Mouse (Mus musculus) urinary bladder, postnatal 14 days (tissue): ENCODE measurements around the gene Rhebl1.

ENCODE experiments used
- DNase-seq: peaks from one replicate; pipeline ENCODE4 v3.0.0; 2021; ENCODE audit warnings: low spot score

Gene Rhebl1

GRCm38 (mm10) chr15:98914903-98915302, 20.6 kb upstream of the Rhebl1 start:
- no peak for DNase-seq

DNA sequence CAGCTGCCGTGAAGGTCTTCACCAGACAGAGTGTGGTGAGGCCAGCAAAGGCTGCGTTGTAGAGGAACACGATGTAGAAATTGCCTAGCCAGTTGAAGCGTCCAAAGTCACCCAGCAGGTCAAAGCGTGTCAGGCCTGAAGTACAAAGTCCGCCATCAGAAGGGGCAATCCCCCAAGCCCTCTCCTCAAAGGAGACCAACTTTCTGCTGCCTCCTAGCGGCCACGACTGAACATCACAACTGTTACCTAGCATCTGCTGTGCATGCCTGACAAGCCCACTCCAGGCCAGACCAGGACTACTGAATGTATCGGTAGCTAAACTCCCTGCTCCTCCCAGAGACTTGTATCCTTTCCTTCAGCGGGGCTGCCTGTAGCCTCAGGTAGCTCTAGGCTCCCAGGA, 10.4 kb upstream of the Rhebl1 start:
- no peak for DNase-seq

DNA sequence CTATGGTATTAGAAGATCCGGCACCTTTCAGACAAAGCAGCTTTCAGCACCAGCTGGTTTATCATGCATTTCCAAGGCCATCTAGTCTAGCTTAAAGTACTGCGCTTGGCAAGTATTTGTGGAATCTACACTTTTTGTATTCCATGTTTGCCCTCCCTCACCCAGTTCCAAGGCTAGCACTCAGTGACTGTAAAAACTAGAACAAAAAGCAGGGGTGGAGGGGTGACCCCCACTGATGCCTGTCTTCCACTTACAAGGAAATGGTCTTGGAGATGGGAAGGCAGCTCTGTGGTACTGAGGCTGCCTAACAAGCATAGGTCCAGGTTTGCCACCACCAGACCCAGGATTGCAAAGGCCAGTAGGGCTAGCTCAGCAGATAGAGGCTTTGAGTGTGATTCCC, 8.3 kb upstream of the Rhebl1 start:
- DNase-seq, result no peak

DNA sequence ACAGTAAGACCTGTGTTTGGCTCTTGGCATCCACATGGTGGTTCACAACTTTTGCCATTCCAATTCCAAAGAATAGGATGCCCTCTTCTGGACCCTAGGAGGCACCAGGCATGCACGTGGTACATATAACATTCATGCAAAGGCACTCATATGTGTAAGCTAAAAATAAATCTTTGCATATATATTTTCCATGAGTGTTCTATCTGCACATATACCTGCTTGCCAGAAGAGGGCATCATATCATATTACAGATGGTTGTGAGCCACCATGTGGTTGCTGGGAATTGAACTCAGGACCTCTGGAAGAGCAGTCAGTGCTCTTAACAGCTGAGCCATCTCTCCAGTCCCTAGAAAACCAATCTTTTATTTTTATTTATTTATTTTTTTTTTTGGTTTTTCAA, 7.2 kb upstream of the Rhebl1 start:
- DNase-seq, result no peak

- DNase-seq, result no peak
Measured at GRCm38 (mm10) chr15:98897928-98898800, 3.8 kb upstream of the Rhebl1 start, which contains the start of gene Dhh. TSS of gene Dhh (minus strand) at chr15:98898540.

GRCm38 (mm10) chr15:98897495-98897894, 3.2 kb upstream of the Rhebl1 start:
- no peak for DNase-seq

GRCm38 (mm10) chr15:98895635-98896589, 1.6 kb upstream of the Rhebl1 start:
- peak; percentile 20 for DNase-seq

GRCm38 (mm10) chr15:98894746-98895634, 650 bp upstream of the Rhebl1 start:
- DNase-seq, result no peak

DNA sequence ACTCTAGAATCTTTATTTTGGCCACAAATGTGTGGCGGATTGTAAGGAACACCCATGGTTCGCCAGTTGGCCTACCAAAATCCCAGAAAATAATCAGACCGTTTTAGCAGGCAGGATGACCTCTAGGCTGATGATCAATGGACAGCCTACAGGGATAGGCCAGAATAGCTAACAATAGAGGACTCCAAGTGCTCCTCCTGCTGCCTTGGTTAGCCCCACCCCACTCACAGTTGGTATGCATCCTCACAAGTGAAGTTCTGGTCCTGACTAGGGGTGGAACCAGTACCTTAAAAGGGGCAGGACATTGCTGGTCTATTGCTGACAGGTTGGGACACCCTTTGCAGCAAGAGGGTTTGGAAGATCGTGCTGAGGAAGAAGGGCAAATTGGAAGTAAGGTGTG, 1.3 kb downstream of the Rhebl1 start:
- no peak for DNase-seq

GRCm38 (mm10) chr15:98891907-98892606, 2.3 kb downstream of the Rhebl1 start:
- peak; percentile 62 for DNase-seq

- DNase-seq, result no peak
Measured at GRCm38 (mm10) chr15:98891198-98891742, 3.1 kb downstream of the Rhebl1 start.

GRCm38 (mm10) chr15:98887526-98887925, 6.8 kb downstream of the Rhebl1 start:
- DNase-seq, result no peak

DNA sequence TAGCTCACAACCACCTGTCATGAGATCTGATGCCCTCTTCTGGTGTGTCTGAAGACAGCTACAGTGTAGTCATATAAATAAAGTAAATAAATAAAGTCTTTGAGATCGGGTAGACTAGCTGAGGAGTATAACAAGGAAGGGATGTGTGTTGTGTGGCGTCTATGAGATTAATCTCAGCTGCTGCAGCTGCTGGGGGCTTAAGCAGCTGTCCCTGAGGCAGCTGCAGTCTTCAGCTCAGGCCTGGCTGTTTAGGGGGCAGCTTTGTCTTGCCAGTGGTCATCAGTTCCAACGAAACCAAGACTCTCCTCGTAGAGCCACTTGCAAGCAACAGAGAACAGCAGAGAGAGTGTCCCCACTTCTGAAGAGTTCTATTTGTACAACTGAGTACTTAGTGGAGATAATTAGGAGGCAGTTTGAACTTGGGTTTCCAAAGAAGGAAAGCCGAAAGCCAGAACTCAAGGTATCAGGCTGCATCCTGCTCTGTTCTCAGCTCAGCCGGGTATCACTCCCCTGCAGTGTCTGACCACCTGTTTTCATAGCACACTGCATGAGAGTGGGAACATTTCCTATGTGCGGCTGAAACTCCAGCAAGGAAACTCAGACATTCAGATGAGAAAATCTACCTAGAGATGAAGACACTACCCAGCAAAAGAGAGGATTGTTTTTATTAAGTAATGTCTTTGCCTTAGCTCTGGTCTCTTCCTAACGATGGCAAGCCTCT, 7.5 kb downstream of the Rhebl1 start:
- no peak for DNase-seq

GRCm38 (mm10) chr15:98884106-98884505, 10.2 kb downstream of the Rhebl1 start:
- no peak for DNase-seq

- DNase-seq, result no peak
Measured at GRCm38 (mm10) chr15:98883661-98884060, 10.7 kb downstream of the Rhebl1 start.

DNA sequence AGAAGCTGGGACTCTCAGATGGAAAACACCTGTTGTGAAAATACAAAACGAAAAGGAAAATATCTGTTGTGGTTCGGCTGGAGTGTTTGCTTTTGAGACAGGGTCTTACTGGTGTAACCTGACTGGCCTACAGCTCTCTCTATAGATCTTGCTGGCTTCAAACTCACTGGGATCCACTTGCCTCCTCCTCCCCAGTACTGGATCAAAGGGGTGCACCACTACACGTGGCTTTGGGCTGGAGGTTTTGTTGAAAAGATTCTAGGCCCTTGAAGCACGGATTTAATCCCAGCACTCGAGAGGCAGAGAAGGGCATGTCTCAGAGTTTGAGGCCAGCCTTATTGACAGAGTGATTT, 12.7 kb downstream of the Rhebl1 start:
- DNase-seq, result no peak

- peak; percentile 92 for DNase-seq
Measured at GRCm38 (mm10) chr15:98880978-98881655, 13.2 kb downstream of the Rhebl1 start.

DNA sequence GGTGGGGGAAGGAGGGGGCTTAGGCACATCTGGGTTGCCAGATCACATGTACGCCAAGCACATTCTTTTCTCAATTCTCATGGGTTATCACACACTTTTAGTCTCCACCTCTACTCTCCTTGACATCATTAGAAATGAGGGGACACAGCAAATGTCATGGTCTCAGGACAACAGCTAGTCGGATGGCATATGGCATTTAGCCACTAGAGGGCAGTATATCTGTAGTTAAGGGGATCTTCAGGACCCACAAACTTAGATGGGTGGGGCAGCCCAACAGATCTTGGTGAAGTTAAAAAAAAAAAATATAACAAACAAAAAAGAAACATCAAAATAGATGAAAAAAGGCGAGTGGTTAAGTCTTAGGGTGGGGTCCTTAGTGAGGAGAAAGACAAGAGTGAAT, 17.0 kb downstream of the Rhebl1 start:
- DNase-seq, result peak; percentile 69
